Mouse (Mus musculus) spleen, embryonic (tissue): Measurements from ENCODE around the gene Impg1.

Source experiments
- CTCF ChIA-PET: fragments of 350-600 bp; sonication (Branson Sonifier 250); formaldehyde crosslinking; loops from one replicate; lab custom pipeline; 2022; lab: Charles Lee

Gene Impg1

DNA sequence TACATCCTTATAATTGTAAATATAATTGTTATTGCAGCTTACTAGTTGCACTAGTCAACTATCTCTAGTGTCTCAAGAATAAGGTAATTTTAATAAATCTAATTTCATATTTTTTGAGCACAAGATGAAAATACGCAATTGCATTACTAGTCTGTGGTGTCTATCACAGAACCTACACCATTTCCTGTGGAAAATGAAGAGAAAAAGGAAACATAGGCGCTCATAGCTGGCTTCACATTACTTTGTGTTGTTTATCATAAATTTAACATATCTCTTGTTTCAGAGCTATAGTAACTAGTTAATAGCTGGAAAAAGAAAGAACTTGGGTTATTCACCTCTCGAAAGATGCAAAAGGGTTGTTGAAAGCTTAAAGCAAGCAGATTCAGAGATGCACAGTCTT, 182.9 kb downstream of the Impg1 start:
- CTCF ChIA-PET: interaction anchor here (0.6 kb wide), 1 partner anchor 13 kb away, joined by 4 read pairs; no protein-coding TSS in a partner anchor

GRCm38 (mm10) chr9:80280724-80281123, 184.6 kb downstream of the Impg1 start:
- CTCF ChIA-PET: no interaction called here

- CTCF ChIA-PET: no interaction called here
Observed at GRCm38 (mm10) chr9:80277770-80278169, 187.5 kb downstream of the Impg1 start.

DNA sequence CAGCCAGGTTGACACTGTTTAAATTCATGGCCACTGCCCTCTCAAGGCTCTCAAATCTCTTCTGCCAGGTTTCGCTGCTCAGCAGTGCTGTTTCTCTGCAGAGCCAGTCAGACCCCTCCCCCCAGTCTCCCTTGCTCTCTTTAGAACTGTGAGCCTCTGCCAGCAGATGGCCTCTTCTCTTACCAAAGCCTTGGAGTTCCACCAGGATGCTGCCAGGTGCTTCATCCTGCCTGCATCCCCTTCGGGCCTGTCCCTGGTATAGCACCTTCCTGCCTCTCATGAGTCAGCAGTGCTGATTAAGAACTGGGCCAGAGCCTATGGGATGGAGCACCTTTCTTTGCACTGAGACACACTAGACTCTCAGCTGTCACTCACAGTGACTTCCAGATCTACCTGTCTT, 188.1 kb downstream of the Impg1 start:
- CTCF ChIA-PET: no interaction called here

DNA sequence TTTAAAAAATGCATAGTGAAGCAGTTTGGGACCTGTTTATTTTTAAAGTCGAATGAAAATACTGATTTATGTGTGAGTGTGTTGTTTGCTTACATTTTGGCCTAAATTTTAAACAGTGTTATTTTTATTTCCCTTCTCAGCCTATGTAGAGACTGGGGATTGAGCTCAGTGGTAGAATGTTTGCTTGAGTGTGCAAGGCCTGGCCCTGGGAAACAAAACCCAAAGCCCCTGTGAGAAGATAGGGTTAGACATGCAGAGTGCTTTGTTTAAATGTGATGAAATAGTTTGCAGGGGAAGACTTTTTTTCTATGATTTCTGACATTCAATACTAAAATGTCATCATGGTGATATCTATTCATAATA, 189.5 kb downstream of the Impg1 start:
- CTCF ChIA-PET: no interaction called here

- CTCF ChIA-PET: no interaction called here
Observed at GRCm38 (mm10) chr9:80275053-80275771, 190.1 kb downstream of the Impg1 start.

DNA sequence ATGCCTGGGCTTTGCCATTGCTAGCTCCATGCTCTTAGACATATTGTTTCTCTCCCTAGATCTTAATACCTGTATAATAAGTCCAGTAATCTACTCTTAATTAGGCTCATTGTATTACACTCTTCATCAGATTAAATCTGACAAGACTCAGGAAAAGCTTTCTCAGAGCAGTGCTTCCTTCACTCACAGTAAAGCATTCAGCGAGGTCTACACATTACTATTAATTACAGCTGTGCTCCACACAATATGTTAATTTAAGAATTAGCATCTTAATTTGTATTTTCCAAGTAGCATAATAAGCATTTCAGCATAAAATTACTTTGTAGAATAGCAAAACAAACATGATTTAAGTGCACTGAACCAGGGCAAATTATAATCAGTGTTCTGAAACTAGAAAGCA, 192.3 kb downstream of the Impg1 start:
- CTCF ChIA-PET: no interaction called here

GRCm38 (mm10) chr9:80269596-80269995, 195.7 kb downstream of the Impg1 start:
- CTCF ChIA-PET: interaction anchor here (0.7 kb wide), 1 partner anchor 13 kb away, joined by 4 read pairs; no protein-coding TSS in a partner anchor

DNA sequence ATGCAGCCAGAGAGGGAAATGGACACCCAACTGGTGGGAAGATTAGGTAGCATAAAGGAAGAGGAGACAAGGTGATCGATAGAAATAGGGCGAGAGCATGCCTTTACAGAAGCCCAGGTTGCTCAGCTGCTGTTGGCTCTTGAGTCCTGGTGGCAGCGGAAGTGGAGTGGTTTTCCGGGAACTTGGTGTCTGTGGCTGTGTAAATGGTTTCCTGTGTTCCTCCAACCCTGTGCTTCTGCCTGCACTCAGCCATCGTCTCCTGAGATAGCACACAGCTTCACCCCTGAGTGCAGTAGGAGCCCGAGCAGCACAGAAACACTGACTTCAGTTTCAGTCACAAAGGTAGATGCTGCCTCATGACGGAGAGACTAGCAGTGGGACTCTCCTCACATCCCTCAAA, 198.8 kb downstream of the Impg1 start:
- CTCF ChIA-PET: interaction anchor here (0.7 kb wide), 1 partner anchor 1362 kb away, joined by 5 read pairs; no protein-coding TSS in a partner anchor

DNA sequence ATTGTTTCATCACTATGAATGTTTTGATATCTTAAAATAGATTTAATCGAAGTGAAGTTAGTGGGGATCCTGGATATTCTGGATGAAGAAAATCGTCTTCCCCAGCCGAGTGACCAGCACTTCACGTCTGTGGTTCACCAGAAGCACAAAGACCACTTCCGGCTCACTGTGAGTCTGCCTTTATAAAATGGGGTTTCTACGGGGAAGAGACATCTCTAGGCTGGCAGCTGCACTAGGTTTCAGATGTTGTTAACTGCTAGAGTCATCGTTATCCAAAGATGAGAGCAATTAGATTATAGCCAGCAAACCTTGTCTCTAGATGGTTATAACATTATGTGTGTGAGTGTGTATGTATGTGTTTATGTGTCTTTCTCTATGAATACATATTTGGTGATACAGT, 199.2 kb downstream of the Impg1 start:
- CTCF ChIA-PET: no interaction called here
